Mouse (Mus musculus) liver, adult (tissue): ENCODE measurements around the gene Ndufs7.

Experiments used
- GATA4 ChIP-seq: IDR thresholded peaks from 2 replicates; pipeline ENCODE4 v1.6.1; 2014; ENCODE audit warnings: mild to moderate bottlenecking, low read length; ENCODE audit not compliant: insufficient replicate concordance

Gene Ndufs7

GRCm38 (mm10) chr10:80271870-80272585, 23.1 kb downstream of the Ndufs7 start:
- TF ChIP-seq GATA4: no peak

DNA sequence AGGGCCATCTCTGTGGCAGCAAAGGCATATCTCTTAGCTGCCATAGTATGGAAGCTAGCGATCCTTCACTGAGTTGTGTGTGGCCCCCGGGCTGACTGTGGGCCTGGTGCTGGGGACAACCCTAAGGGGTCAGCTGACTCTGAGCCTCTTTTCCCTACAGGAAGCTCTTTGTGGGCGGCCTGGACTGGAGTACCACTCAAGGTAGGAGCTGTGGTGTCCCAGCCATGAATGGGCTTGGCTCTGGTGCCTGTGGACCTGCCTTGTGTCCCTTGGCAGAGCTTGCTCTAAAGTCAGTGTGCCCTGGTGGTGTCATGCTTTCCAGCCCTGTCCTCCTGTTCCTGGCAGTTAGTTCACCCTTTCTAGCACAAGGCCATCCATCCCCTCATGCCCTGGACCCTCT, 24.9 kb downstream of the Ndufs7 start:
- TF ChIP-seq GATA4: no peak

- no peak for TF ChIP-seq GATA4
Measured at GRCm38 (mm10) chr10:80276238-80276637, 27.3 kb downstream of the Ndufs7 start.

- no peak for TF ChIP-seq GATA4
Measured at GRCm38 (mm10) chr10:80278390-80278789, 29.5 kb downstream of the Ndufs7 start.

GRCm38 (mm10) chr10:80279273-80279672, 30.4 kb downstream of the Ndufs7 start:
- no peak for TF ChIP-seq GATA4

- no peak for TF ChIP-seq GATA4
Measured at GRCm38 (mm10) chr10:80281304-80281703, 32.4 kb downstream of the Ndufs7 start.

DNA sequence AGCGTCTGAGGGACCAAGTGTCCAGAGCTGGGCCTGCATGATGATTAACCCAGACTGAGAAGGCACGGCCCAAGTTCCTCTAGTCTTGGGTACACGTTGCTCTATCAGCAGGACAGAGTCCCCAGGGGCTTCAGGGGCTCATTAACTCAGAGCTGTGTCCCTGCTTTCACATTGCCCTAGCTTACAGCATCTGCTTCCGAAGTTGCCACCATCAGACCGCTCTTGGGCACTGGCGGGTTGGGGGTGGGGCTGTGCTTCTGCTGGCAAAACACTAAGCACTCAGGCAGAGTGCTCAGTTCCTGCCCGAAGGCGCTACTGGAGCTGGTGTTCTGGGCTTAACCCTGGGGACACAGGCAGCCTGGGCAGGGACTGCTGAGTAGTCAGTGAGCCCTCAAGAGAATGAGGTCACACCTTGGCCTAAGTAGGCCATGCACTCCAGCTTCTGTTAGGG, 33.0 kb downstream of the Ndufs7 start:
- no peak for TF ChIP-seq GATA4

DNA sequence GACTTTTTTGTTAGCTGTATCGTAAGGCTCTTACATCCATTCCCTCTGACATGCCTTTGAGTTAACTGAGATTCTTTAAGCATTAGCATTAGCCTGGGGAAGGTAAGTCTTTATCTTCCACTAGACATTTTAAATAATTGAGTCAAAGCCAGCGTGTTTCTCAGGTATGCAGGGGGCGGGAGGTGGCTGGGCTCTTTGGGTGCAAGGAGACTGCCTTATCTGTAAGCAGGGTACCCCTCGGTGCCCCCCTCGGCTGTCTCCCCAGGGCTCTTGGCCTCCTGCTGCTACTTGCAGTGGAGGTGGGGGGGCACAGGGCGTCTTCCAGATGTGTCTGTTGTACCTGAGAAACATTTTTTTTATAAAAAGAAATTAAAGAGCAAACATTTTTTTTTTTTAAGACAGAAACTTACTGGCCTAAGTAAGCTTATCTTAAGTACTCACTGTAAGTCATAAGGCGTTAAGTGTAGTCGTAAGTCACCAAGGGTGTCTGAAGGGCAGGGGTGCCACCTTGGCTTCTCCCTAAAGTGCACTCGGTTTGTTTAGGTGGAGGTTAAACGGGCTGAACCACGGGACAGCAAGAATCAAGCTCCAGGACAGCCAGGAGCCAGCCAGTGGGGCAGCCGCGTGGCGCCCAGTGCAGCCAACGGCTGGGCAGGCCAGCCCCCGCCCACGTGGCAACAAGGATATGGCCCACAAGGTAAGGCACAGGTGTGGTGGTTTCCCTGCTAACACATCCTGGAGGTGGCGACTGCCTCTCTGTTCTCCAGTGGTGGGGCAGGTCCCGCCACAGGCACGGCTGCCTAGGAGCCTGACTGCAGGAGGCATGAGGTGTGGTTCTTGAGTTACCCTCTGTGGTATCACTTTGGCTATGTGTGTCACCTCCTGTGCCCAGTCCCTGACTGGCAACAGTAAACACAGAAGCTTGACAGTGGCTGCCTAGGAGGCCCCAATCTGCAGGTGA, 33.8 kb downstream of the Ndufs7 start:
- no peak for TF ChIP-seq GATA4

DNA sequence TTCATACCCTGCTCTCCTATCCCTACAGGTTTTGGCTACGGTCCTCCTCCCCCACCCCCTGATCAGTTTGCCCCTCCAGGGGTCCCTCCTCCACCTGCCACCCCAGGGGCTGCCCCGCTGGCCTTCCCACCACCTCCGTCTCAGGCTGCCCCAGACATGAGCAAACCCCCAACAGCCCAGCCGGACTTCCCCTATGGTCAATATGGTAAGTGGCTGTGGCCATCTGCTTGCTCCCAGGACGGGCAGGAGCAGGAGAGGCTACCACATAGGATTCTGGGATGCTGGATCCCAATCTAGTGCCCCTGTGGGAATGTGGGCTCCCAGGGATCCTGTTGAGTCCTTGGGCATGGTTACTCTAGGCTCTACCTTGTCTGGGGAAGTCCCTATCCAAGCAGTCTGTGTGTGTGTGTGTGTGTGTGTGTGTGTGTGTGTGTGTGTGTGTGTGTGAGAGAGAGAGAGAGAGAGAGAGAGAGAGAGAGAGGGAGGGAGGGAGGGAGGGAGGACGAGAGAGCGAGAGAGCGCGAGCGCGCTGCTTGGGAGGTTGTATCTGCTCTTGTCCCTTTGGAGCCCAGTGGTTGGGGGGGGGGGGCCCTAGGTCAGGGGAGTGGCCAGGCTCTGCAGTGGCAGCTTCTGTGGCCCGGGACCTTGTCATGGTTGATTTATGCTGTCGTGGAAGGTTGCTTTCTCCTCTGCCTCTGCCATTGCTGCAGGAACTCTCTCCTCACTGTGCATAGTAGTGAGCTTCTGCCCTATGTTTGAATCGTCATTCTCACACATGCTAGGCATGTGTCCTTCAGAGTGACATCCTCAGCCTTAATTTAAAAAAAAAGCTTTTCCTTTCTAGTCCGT, 36.5 kb downstream of the Ndufs7 start:
- TF ChIP-seq GATA4: no peak

GRCm38 (mm10) chr10:80288097-80288496, 39.2 kb downstream of the Ndufs7 start:
- no peak for TF ChIP-seq GATA4

DNA sequence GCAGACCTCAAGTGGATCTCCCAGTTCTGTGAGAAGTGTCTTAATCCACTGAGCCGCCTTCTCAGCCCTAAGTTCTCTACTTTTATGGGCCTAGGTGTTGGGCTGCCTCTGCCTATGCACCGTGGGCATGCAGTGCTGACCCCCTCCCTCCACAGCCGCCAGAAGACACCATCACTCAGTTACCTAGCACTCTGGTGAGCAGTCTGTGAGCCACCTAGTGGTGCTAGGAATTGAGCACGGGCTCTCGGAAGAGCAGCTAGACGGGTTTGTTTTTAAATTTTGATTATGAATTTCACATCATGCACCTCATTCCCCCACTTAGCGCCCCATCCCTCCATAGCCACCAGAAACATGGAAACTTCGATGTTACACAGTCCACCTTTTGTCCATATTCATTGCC, 39.7 kb downstream of the Ndufs7 start:
- no peak for TF ChIP-seq GATA4

DNA sequence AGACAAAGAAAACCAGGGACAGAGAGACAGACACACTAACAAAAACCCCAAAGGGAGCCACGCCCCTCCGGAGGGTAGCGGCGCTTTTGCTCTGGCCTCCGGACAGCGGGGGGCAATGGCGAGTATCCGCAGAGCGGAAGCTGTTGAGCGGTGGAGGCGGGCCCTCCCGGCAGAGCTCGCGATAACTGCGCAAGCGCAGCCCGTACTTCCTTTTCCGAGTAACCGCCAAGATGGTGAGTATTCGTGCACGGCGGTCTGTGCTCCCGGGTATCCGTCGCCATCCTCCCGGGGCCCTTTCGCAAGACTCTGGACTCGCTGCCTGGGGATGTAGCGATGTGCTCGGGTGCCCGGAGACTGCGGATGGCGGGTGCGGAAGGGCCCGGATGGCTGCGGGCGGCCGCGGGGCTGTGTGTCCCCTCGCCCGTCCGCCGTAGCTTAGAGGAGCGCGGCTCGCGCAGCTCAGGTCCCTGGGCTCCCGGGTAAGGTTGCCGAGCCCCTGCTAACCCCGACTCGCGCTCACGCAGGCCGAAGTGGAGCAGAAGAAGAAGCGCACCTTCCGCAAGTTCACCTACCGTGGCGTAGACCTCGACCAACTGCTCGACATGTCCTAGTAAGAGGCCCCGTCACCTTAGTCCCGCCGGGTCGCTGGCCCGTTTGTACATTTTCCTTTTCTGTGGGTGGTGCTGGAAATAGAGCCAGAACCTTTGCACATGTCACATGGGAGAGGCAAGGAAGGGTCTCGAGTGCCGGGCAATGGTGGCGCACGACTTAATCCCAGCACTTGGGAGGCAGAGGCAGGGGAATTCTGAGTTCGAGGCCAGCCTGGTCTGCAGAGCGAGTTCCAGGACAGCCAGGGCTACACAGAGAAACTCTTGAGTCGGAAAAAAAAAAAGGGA, 43.6 kb downstream of the Ndufs7 start, which contains the start of gene Rps15:
Rps15 (plus strand) TSS at position 203 of the 896 bp plus-strand sequence.
- peak; percentile 42; the same call in 1 of the 2 replicates for TF ChIP-seq GATA4

GRCm38 (mm10) chr10:80293325-80293724, 44.4 kb downstream of the Ndufs7 start:
- TF ChIP-seq GATA4: no peak

GRCm38 (mm10) chr10:80294311-80294710, 45.4 kb downstream of the Ndufs7 start:
- TF ChIP-seq GATA4: no peak
